Mouse (Mus musculus) C2C12 (cell line): ENCODE data around the gene Sh3yl1.

Experiments
- CEBPB ChIP-seq: IDR thresholded peaks from one replicate; pipeline ENCODE4 v1.6.1; 2011; ENCODE audit warnings: low read depth, mild to moderate bottlenecking, control low read depth, moderate library complexity
- CTCF ChIP-seq: IDR thresholded peaks from one replicate; pipeline ENCODE4 v1.5.1; 2011; ENCODE audit not compliant: control insufficient read depth, insufficient read depth, insufficient read length
- FOSL1 ChIP-seq: IDR thresholded peaks from one replicate; pipeline ENCODE4 v1.8.0; 2011; ENCODE audit warnings: mild to moderate bottlenecking, low read length; ENCODE audit not compliant: poor library complexity, insufficient read depth, severe bottlenecking
- MYOD1 ChIP-seq: IDR thresholded peaks from one replicate; pipeline ENCODE4 v1.6.1; 2011; ENCODE audit warnings: low read depth; ENCODE audit not compliant: control insufficient read depth, insufficient read length
- MYOG ChIP-seq: IDR thresholded peaks from one replicate; pipeline ENCODE4 v1.6.1; 2011; ENCODE audit not compliant: control insufficient read depth, insufficient read length; ENCODE audit errors: extremely low read depth

- TF ChIP-seq CTCF (no peak), MYOD1 (no peak), CEBPB (no peak), MYOG (no peak), FOSL1 (no peak)
These were observed 47.1 kb upstream of the Sh3yl1 start for GRCm38 (mm10) chr12:30864347-30864746.
